Mouse (Mus musculus) kidney, adult 2 months (tissue): Measurements from ENCODE around the gene Kirrel3. TPM values are rescaled to one million over a fixed set of nuclear protein-coding genes. Genes with fewer than 3 reads are reported as not detected.

Experiments
- DNase-seq: peaks from one replicate; pipeline ENCODE4 v3.0.0; 2021
- H3K27ac ChIP-seq: fragments of 200-500 bp; 2 replicates; pipeline ENCODE4 v1.5.1; 2012; ENCODE audit warnings: low read depth, low read length, control low read depth, inconsistent platforms; ENCODE audit not compliant: insufficient read depth
- H3K27me3 ChIP-seq: fragments of 200-500 bp; replicated peaks from 2 replicates; pipeline ENCODE4 v1.6.1; 2012; ENCODE audit warnings: mild to moderate bottlenecking, moderate library complexity, low read length, inconsistent platforms; ENCODE audit not compliant: control insufficient read depth, insufficient read depth
- H3K36me3 ChIP-seq: fragments of 200-500 bp; 2 replicates; pipeline ENCODE4 v1.6.1; 2012; ENCODE audit warnings: mild to moderate bottlenecking, moderate library complexity, low read length, inconsistent platforms; ENCODE audit not compliant: control insufficient read depth, insufficient read depth
- H3K4me1 ChIP-seq: fragments of 200-500 bp; 2 replicates; pipeline ENCODE4 v1.6.1; 2011; ENCODE audit warnings: low read length; ENCODE audit not compliant: control insufficient read depth, insufficient read depth
- H3K4me3 ChIP-seq: fragments of 200-500 bp; 2 replicates; pipeline ENCODE4 v1.5.1; 2011; ENCODE audit warnings: mild to moderate bottlenecking, low read depth, low read length, control low read depth; ENCODE audit not compliant: insufficient read depth
- CTCF ChIP-seq: fragments of 200-500 bp; conservative IDR thresholded peaks from 2 replicates; pipeline ENCODE4 v1.5.1; 2011; ENCODE audit warnings: low read depth, mild to moderate bottlenecking, control low read depth, low read length, moderate library complexity, mixed read lengths; ENCODE audit not compliant: insufficient read depth, insufficient read length
- POLR2A ChIP-seq: fragments of 200-500 bp; IDR thresholded peaks from one replicate; pipeline ENCODE4 v1.6.1; 2011; ENCODE audit warnings: low read depth, low read length, control low read depth
- WGBS: fragments of 180-500 bp; shearing (Covaris S2); methylation state at CpG from one replicate; pipeline ENCODE4 v1.1.7; 2018; 5-methylcytosine and 5-hydroxymethylcytosine counted together
- polyA plus RNA-seq: library from polyadenylated mRNA; depleted of rRNA; stranded (reverse); fragments of >200 nt; gene quantifications from 2 replicates; pipeline ENCODE4 v1.2.3, GENCODE M21; 2012

Kirrel3 gene
- polyA plus RNA-seq, 1 experiment = 0.47 TPM

DNA sequence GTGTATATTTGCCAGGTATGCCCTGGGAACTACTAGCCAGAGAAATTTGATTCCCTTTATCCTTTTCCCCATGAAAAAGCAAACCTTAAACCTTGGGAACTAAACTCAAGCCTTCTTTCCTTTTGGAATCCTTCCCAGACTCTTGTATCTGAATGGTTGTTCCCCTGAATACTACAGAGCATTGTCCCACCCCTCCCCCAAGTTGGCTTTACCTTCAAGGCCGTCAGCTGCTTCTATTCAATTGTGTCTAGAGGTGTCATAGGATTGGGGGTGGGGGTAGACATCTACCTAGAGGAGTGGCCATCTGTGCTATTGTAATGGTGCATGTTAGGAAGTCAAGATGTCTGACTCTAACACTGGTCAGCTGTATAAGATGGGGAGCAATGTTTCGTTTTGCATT is 351.1 kb downstream of the Kirrel3 start:
- H3K4me3 ChIP-seq = no peak overlapping the region
- H3K27ac ChIP-seq = no peak overlapping the region
- H3K27me3 ChIP-seq = no peaks in the 10 kb centered on the region
- no peak for DNase-seq
- TF ChIP-seq POLR2A (no peak), CTCF (no peak)
- H3K4me1 ChIP-seq = no peaks in the 10 kb centered on the region
- 64% methylated on average over 2 of the region's 2 CpGs for WGBS
- H3K36me3 ChIP-seq = no peaks in the 10 kb centered on the region

- Histone ChIP-seq H3K27me3 (no peaks in the 10 kb centered on the region), H3K4me3 (no peak overlapping the region), H3K4me1 (no peaks in the 10 kb centered on the region), H3K27ac (no peak overlapping the region), H3K36me3 (no peaks in the 10 kb centered on the region)
- WGBS = 35% methylated on average over 10 of the region's 10 CpGs
- no peak for TF ChIP-seq POLR2A
- TF ChIP-seq CTCF = no peak
- peak; percentile 2 for DNase-seq
Observed at GRCm38 (mm10) chr9:34837700-34838462, 352.2 kb downstream of the Kirrel3 start.

GRCm38 (mm10) chr9:34843275-34843965 is 357.7 kb downstream of the Kirrel3 start:
- no peak overlapping the region for H3K4me3 ChIP-seq
- H3K27ac ChIP-seq = no peak overlapping the region
- 80% methylated on average over 10 of the region's 10 CpGs for WGBS
- no peaks in the 10 kb centered on the region for H3K4me1 ChIP-seq
- no peaks in the 10 kb centered on the region for H3K27me3 ChIP-seq
- no peak for DNase-seq
- no peaks in the 10 kb centered on the region for H3K36me3 ChIP-seq
- TF ChIP-seq CTCF = no peak
- TF ChIP-seq POLR2A = no peak

- DNase-seq = no peak
- WGBS = 72% methylated on average over 1 of the region's 1 CpGs
- no peak for TF ChIP-seq POLR2A
- no peak for TF ChIP-seq CTCF
Observed at GRCm38 (mm10) chr9:34846440-34846839, 360.7 kb downstream of the Kirrel3 start.

GRCm38 (mm10) chr9:34847664-34848063 is 362.0 kb downstream of the Kirrel3 start:
- WGBS = 52% methylated on average over 5 of the region's 5 CpGs
- Histone ChIP-seq H3K4me3 (no peak overlapping the region), H3K36me3 (no peaks in the 10 kb centered on the region), H3K27me3 (no peaks in the 10 kb centered on the region), H3K27ac (no peak overlapping the region), H3K4me1 (no peaks in the 10 kb centered on the region)
- TF ChIP-seq CTCF (peak; percentile 65), POLR2A (no peak)
- DNase-seq = no peak

More at GRCm38 (mm10) chr9:34846440-34846839, 360.7 kb downstream of the Kirrel3 start:
- Histone ChIP-seq H3K36me3 (no peaks in the 10 kb centered on the region), H3K4me3 (no peak overlapping the region), H3K4me1 (no peaks in the 10 kb centered on the region), H3K27ac (no peak overlapping the region), H3K27me3 (no peaks in the 10 kb centered on the region)

GRCm38 (mm10) chr9:34851136-34851535 is 365.4 kb downstream of the Kirrel3 start:
- WGBS = 75% methylated on average over 4 of the region's 4 CpGs
- no peak for TF ChIP-seq CTCF
- no peak for TF ChIP-seq POLR2A
- no peak overlapping the region for H3K27ac ChIP-seq
- no peak overlapping the region for H3K4me3 ChIP-seq
- no peak for DNase-seq
- no peaks in the 10 kb centered on the region for H3K36me3 ChIP-seq
- H3K4me1 ChIP-seq = no peaks in the 10 kb centered on the region
- no peaks in the 10 kb centered on the region for H3K27me3 ChIP-seq

- no peaks in the 10 kb centered on the region for H3K27me3 ChIP-seq
- DNase-seq = no peak
- WGBS = 66% methylated on average over 9 of the region's 9 CpGs
- H3K36me3 ChIP-seq = no peaks in the 10 kb centered on the region
- H3K4me1 ChIP-seq = no peaks in the 10 kb centered on the region
- H3K27ac ChIP-seq = no peak overlapping the region
- H3K4me3 ChIP-seq = no peak overlapping the region
- TF ChIP-seq CTCF (peak; percentile 45), POLR2A (no peak)
Observed at GRCm38 (mm10) chr9:34857575-34857974, 371.9 kb downstream of the Kirrel3 start.
